Mouse (Mus musculus): ENCODE measurements around the gene Map3k11.

The Map3k11 gene

GRCm38 (mm10) chr19:5731264-5731978 lies 42.9 kb downstream of the Map3k11 start:
- DNase-seq (ENCODE audit: low read depth, low spot score), result peak; percentile 91

- DNase-seq (ENCODE audit: low read depth, low spot score), result no peak
Observed at GRCm38 (mm10) chr19:5734325-5734724, 45.8 kb downstream of the Map3k11 start.

- no peak for DNase-seq (ENCODE audit: low read depth, low spot score)
Observed at GRCm38 (mm10) chr19:5739446-5739845, 50.9 kb downstream of the Map3k11 start.

- no peak for DNase-seq (ENCODE audit: low read depth, low spot score)
Observed at GRCm38 (mm10) chr19:5740320-5741317, 52.1 kb downstream of the Map3k11 start, which contains the start of gene Ltbp3. Gene Ltbp3 (plus strand): TSS chr19:5740904.

DNA sequence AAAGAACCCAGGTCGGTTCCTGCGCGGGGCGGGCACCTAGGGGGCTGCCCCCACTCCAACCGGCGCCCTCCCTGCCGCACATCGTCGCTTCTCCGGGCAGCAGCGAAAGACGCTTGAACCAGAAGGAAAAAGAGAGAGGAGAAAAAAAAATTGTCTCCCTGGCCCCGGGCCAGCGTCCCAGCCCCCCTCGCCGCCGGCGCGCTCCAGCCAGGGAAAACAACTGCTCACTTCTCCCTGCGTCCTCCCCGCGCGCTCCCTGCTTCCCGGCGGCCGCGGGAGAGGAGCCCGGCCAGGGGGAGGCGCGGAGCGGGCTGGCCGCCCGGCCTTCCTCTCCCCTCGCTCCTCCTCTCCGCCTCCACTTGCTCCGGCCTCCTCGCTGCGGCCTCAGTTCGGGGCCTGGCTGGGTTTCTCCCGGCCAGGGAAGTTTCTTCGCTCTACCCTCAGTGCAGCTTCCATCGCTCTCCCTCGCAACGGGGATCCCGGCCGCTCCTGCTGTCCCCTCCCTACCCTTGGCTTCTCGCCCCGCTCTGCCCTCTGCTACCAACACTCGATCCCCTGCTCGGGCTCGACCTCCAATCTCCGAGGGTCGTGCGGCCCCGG lies 53.2 kb downstream of the Map3k11 start:
- no peak for DNase-seq (ENCODE audit: low read depth, low spot score)

DNA sequence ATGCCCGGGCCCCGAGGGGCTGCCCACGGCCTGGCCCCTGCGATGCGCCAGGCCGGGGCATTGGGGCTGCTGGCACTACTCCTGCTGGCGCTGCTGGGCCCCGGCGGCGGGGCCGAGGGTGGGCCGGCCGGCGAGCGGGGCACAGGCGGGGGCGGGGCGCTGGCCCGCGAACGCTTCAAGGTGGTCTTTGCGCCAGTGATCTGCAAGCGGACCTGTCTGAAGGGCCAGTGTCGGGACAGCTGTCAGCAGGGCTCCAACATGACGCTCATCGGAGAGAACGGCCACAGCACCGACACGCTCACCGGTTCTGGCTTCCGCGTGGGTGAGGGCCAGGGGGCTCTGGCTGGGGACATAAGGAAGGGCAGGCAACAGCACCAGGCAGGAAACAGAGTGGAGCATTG lies 53.7 kb downstream of the Map3k11 start:
- DNase-seq (ENCODE audit: low read depth, low spot score), result no peak

DNA sequence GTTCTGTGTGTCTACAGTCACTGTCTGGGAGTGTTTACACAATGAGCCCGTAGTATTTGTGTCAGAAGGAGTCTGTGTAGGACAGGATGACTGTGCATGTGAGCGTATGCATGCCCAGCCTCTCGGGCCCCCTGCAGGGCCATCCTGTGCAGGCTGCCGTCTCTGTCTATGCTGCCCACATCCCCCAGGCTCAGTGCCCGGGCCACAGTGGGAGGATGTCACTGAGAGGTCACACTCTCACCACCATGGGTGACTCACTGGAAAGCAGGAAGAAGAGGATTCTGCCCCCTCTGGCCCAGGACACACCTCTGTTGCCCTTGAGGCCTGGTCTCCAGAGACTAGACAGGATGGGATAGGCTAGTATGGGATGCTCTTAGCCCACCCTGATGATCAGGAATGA lies 55.0 kb downstream of the Map3k11 start:
- no peak for DNase-seq (ENCODE audit: low read depth, low spot score)

- DNase-seq (ENCODE audit: low read depth, low spot score), result no peak
Observed at GRCm38 (mm10) chr19:5745756-5746710, 57.5 kb downstream of the Map3k11 start.

- DNase-seq (ENCODE audit: low read depth, low spot score), result no peak
Observed at GRCm38 (mm10) chr19:5746907-5747363, 58.4 kb downstream of the Map3k11 start.

GRCm38 (mm10) chr19:5749476-5749875 lies 60.9 kb downstream of the Map3k11 start:
- no peak for DNase-seq (ENCODE audit: low read depth, low spot score)

DNA sequence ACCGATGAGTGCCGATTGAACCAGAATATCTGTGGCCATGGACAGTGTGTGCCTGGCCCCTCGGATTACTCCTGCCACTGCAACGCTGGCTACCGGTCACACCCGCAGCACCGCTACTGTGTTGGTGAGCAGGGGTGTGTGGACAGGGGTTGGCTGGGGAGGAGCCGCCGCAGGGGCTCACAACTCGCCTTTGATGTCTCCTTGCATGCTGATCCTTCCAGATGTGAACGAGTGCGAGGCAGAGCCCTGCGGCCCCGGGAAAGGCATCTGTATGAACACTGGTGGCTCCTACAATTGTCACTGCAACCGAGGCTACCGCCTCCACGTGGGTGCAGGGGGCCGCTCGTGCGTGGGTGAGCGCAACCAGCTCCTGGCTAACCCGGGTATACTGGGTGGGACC lies 62.4 kb downstream of the Map3k11 start:
- DNase-seq (ENCODE audit: low read depth, low spot score), result no peak

- DNase-seq (ENCODE audit: low read depth, low spot score), result no peak
Observed at GRCm38 (mm10) chr19:5751742-5752141, 63.2 kb downstream of the Map3k11 start.
